Mouse (Mus musculus): ENCODE measurements at regions not wholly inside any gene's neighbourhood (a gene's known extent, or its start where the extent isn't known, plus 50 kb on each side); places are given as distances from the start of the nearest gene placed in this dataset.

- Histone ChIP-seq H3K4me3 (ENCODE audit: control insufficient read depth in 1 of 2, insufficient read depth in 1 of 2, low read depth in 2 of 2, low read length in 2 of 2) (no peak overlapping the region), H3K9ac (ENCODE audit: control insufficient read depth, low read depth, low read length, poor library complexity, severe bottlenecking) (no peak overlapping the region), H3K9me3 (replicated peaks; ENCODE audit: insufficient read depth, low read length) (no peaks in the 10 kb centered on the region), H3K79me2 (ENCODE audit: control insufficient read depth, insufficient read depth, low read length, poor library complexity) (no peaks in the 10 kb centered on the region), H3K27me3 (ENCODE audit: control insufficient read depth in 1 of 2, insufficient read depth in 2 of 2, low read length in 2 of 2) (no peaks in the 10 kb centered on the region), H3K27ac (ENCODE audit: control insufficient read depth, low read depth, low read length) (no peak overlapping the region), H3K4me1 (ENCODE audit: control insufficient read depth in 1 of 2, insufficient read depth in 2 of 2, low read length in 2 of 2) (no peaks in the 10 kb centered on the region), H3K36me3 (ENCODE audit: control insufficient read depth in 1 of 2, insufficient read depth in 2 of 2, low read length in 2 of 2) (no peaks in the 10 kb centered on the region)
- TF ChIP-seq KAT2A (conservative IDR thresholded peaks at IDR 0.05; ENCODE audit: low read depth, low read length): no peak
- TF ChIP-seq MAFK (IDR thresholded peaks at IDR 0.05; ENCODE audit: borderline replicate concordance, low read depth, low read length): no peak
- TF ChIP-seq EP300 (IDR thresholded peaks at IDR 0.05; ENCODE audit: low read depth in 1 of 2, low read length in 2 of 2): no peak
- TF ChIP-seq TBP (IDR thresholded peaks at IDR 0.05; ENCODE audit: low read depth, low read length): no peak
- TF ChIP-seq MXI1 (IDR thresholded peaks at IDR 0.05; ENCODE audit: low read depth, low read length): no peak
- TF ChIP-seq BHLHE40 (IDR thresholded peaks at IDR 0.05; ENCODE audit: borderline replicate concordance, low read depth, low read length): no peak
- no peak for TF ChIP-seq POLR2A (IDR thresholded peaks at IDR 0.05; ENCODE audit: control insufficient read depth in 1 of 2, insufficient read depth in 1 of 2, low read depth in 1 of 2, low read length in 2 of 2, poor library complexity in 1 of 2)
- TF ChIP-seq CTCF (IDR thresholded peaks at IDR 0.05 in 2 of 3, conservative IDR thresholded peaks at IDR 0.05 in 1 of 3; ENCODE audit: control insufficient read depth in 1 of 3, insufficient read depth in 1 of 3, low read depth in 2 of 3, low read length in 3 of 3, poor library complexity in 1 of 3, severe bottlenecking in 1 of 3): no peak
- no peak for TF ChIP-seq MYC (IDR thresholded peaks at IDR 0.05; ENCODE audit: low read depth, low read length)
- no peak for TF ChIP-seq USF1 (IDR thresholded peaks at IDR 0.05; ENCODE audit: low read depth, low read length)
- TF ChIP-seq USF2 (IDR thresholded peaks at IDR 0.05; ENCODE audit: borderline replicate concordance in 1 of 2, insufficient read depth in 1 of 2, low read depth in 1 of 2, low read length in 2 of 2): no peak
- TF ChIP-seq ZKSCAN1 (IDR thresholded peaks at IDR 0.05; ENCODE audit: low read depth, low read length): no peak
- no peak for TF ChIP-seq TCF12 (IDR thresholded peaks at IDR 0.05; ENCODE audit: low read depth, low read length)
- TF ChIP-seq HCFC1 (IDR thresholded peaks at IDR 0.05; ENCODE audit: low read depth, low read length): no peak
- no peak for TF ChIP-seq RCOR1 (IDR thresholded peaks at IDR 0.05; ENCODE audit: low read depth, low read length)
- TF ChIP-seq ZC3H11A (IDR thresholded peaks at IDR 0.05; ENCODE audit: low read depth, low read length): no peak
- no peak for DNase-seq (ENCODE audit: low read depth, low spot score)
Observed at GRCm38 (mm10) chr16:62406458-62406857, 380.2 kb downstream of the Nsun3 start.

DNA sequence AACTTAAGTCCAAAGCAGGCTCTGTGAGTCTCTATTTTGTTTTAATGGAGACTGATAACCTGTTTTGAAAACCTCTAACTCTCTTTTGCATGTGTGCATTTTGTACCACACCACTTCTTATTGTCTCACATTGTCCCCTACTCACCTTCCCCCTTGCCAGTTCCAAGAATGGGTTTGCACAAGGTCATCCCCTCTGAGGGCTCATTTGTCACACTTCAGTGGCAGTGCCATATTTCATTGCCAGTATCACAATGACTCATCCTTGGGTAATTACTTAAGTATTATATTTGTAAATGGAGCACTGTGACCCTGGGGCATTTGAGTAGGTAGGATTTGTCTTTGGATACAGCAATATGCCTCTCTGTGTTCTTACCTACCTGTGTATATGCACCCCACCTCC, 429.3 kb downstream of the Nsun3 start:
- H3K9ac ChIP-seq (ENCODE audit: control insufficient read depth, low read depth, low read length, poor library complexity, severe bottlenecking): no peak overlapping the region
- H3K36me3 ChIP-seq (ENCODE audit: control insufficient read depth in 1 of 2, insufficient read depth in 2 of 2, low read length in 2 of 2): no peaks in the 10 kb centered on the region
- no peak for DNase-seq (ENCODE audit: low read depth, low spot score)
- H3K4me3 ChIP-seq (ENCODE audit: control insufficient read depth in 1 of 2, insufficient read depth in 1 of 2, low read depth in 2 of 2, low read length in 2 of 2): no peak overlapping the region
- no peaks in the 10 kb centered on the region for H3K27me3 ChIP-seq (ENCODE audit: control insufficient read depth in 1 of 2, insufficient read depth in 2 of 2, low read length in 2 of 2)
- H3K27ac ChIP-seq (ENCODE audit: control insufficient read depth, low read depth, low read length): no peak overlapping the region
- TF ChIP-seq USF2 (IDR thresholded peaks at IDR 0.05; ENCODE audit: borderline replicate concordance in 1 of 2, insufficient read depth in 1 of 2, low read depth in 1 of 2, low read length in 2 of 2) (no peak), ZKSCAN1 (IDR thresholded peaks at IDR 0.05; ENCODE audit: low read depth, low read length) (no peak), UBTF (IDR thresholded peaks at IDR 0.05; ENCODE audit: borderline replicate concordance, insufficient read depth, low read depth, low read length) (no peak), MYB (IDR thresholded peaks at IDR 0.05; ENCODE audit: low read depth, low read length) (no peak), POLR2AphosphoS2 (IDR thresholded peaks at IDR 0.05; ENCODE audit: low read length) (no peak), MAX (IDR thresholded peaks at IDR 0.05; ENCODE audit: low read length) (no peak), USF1 (IDR thresholded peaks at IDR 0.05; ENCODE audit: low read depth, low read length) (no peak), NELFE (IDR thresholded peaks at IDR 0.05; ENCODE audit: low read depth, low read length) (no peak), CTCF (IDR thresholded peaks at IDR 0.05 in 2 of 3, conservative IDR thresholded peaks at IDR 0.05 in 1 of 3; ENCODE audit: control insufficient read depth in 1 of 3, insufficient read depth in 1 of 3, low read depth in 2 of 3, low read length in 3 of 3, poor library complexity in 1 of 3, severe bottlenecking in 1 of 3) (no peak), MAFK (IDR thresholded peaks at IDR 0.05; ENCODE audit: borderline replicate concordance, low read depth, low read length) (no peak)
- H3K79me2 ChIP-seq (ENCODE audit: control insufficient read depth, insufficient read depth, low read length, poor library complexity): no peaks in the 10 kb centered on the region
- no peaks in the 10 kb centered on the region for H3K4me1 ChIP-seq (ENCODE audit: control insufficient read depth in 1 of 2, insufficient read depth in 2 of 2, low read length in 2 of 2)
- H3K9me3 ChIP-seq (replicated peaks; ENCODE audit: insufficient read depth, low read length): no peaks in the 10 kb centered on the region
